Mouse (Mus musculus): ENCODE measurements at regions not wholly inside any gene's neighbourhood (a gene's known extent, or its start where the extent isn't known, plus 50 kb on each side); places are given as distances from the start of the nearest gene placed in this dataset.
A peak's percentile ranks its signal among the peaks of the same experiment; 100 is the strongest.

- ATAC-seq (replicated peaks in 1 of 2; ENCODE audit: insufficient read depth in 1 of 2, low FRiP score in 2 of 2, low TSS enrichment in 1 of 2, low read depth in 1 of 2, poor library complexity in 2 of 2, severe bottlenecking in 2 of 2) = no peak
These were observed 64.3 kb upstream of the Id2 start for GRCm38 (mm10) chr12:25160990-25161843.

GRCm38 (mm10) chr12:25159091-25159490, 62.2 kb upstream of the Id2 start:
- ATAC-seq (replicated peaks in 1 of 2; ENCODE audit: insufficient read depth in 1 of 2, low FRiP score in 2 of 2, low TSS enrichment in 1 of 2, low read depth in 1 of 2, poor library complexity in 2 of 2, severe bottlenecking in 2 of 2) = no peak

- ATAC-seq (replicated peaks in 1 of 2; ENCODE audit: insufficient read depth in 1 of 2, low FRiP score in 2 of 2, low TSS enrichment in 1 of 2, low read depth in 1 of 2, poor library complexity in 2 of 2, severe bottlenecking in 2 of 2) = peak; percentile 87 to 92
These were observed 60.3 kb upstream of the Id2 start for GRCm38 (mm10) chr12:25157238-25157637.

DNA sequence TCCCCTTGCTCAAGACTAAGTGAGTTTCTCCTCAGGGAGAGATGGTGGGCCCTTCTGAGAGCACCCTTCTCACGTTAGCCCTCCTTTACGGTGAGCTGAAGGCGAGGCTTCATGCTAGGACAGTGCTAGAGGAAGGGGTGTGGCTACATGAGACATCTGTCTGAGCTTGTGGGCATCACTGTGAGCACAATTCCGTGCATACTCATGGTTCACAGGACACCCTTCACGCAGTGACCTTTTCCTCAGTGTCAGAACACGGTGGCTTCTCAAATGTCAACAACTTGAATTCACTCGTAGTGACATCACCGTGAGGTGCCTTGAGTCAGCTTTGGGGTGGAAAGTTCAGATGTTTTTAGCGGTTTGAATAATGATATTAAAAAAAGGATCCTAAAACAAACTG, 58.5 kb upstream of the Id2 start:
- ATAC-seq (replicated peaks in 1 of 2; ENCODE audit: insufficient read depth in 1 of 2, low FRiP score in 2 of 2, low TSS enrichment in 1 of 2, low read depth in 1 of 2, poor library complexity in 2 of 2, severe bottlenecking in 2 of 2) = no peak

DNA sequence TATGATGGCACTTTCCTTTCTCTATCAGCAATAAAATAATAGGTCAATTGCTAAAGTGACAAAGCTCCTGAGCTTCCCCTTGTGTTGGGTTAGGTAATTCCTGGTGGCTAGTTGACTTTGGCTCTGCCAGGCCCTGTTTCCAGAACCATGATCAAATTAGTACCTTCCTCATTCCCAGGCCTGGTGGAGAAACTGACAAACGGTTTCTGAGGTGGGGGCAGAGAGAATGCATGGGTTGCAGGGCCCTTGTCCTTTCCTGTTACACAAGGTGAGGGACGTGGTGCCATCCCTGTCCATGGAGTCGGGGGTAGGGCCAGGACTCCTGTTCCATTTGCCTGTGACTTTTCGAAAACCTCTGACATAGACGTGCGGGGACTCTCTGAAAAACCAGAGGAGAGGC, 51.2 kb upstream of the Id2 start:
- 0 out of 4 replicates have a peak, but pooled peaks of 1 of the 2 experiments have one; percentile 3 for ATAC-seq (replicated peaks in 1 of 2; ENCODE audit: insufficient read depth in 1 of 2, low FRiP score in 2 of 2, low TSS enrichment in 1 of 2, low read depth in 1 of 2, poor library complexity in 2 of 2, severe bottlenecking in 2 of 2)
